Mouse (Mus musculus): Measurements from ENCODE around the gene Prdm11. TPM values are rescaled to one million over a fixed set of nuclear protein-coding genes. Genes with fewer than 3 reads are reported as not detected.

The Prdm11 gene
- total RNA-seq (2014; rRNA removed) (14.9 and 15.6 TPM in 2 replicates), polyA plus RNA-seq (2015; fragmentation: Nextera tagmentation; extraction: Ambion mirVana) (3.5 and 3.7 TPM in 2 replicates)

DNA sequence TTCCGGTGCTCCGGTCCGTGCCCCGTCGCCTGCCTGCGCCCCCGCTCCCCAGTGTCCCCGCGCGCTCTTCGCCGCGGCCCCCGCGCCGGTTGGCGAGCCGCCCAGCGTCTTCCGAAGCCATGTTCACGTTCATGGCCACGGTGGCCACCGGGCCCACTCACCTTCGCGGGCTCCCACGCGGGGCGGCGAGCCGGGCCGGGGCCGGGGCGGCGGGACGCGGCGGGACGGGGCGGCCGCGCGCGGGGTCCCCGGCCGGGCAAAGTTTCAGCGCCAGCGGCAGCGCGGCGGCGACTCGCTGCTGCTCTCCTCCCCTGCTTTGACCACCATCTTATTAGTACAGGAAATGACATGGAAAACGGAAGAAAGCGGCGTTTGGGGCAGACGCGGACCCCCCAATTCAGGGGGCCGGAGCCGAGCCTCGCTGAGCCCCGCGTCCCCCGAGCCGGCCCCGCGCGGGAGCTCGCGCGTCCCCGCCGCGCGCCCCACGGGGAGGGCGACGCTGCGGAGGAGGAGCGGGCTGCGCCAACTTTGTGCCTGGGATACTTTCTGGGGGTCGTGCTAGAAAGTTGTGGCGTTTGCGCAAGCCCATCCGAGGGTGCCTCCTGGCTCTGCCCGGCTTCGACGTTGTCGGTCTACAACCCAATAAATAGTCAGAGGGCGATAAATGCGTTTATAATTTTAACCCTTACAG, at the start of gene Prdm11:
Gene Prdm11 (minus strand): TSS at position 350 of the 691 bp plus-strand sequence.
- TF ChIP-seq CTCF (IDR thresholded peaks at IDR 0.05; ENCODE audit: low read depth): no peak
- Histone ChIP-seq H3K9me3 (ENCODE audit: low read length) (no peaks in the 10 kb centered on the region), H3K4me2 (ENCODE audit: low read depth, low read length) (peak within 1 kb of the TSS; percentile 88), H3K36me3 (ENCODE audit: insufficient read depth, low read length) (no peaks in the 10 kb centered on the region), H3K27me3 (ENCODE audit: insufficient read depth, low read length) (no peaks in the 10 kb centered on the region), H3K4me3 (ENCODE audit: low read length) (peak within 1 kb of the TSS; percentile 91), H3K9ac (replicated peaks; ENCODE audit: low read length) (peak within 1 kb of the TSS; percentile 95), H3K4me1 (ENCODE audit: insufficient read depth, low read length) (peaks cover 27% of the 10 kb centered on the region; the same call in 1 of the 2 replicates), H3K27ac (peak within 1 kb of the TSS; percentile 96)
- DNase-seq (ENCODE audit: low spot score): peak; percentile 65
- ATAC-seq: peak; percentile 57
- under 1% methylated on average over 74 of the region's 90 CpGs for WGBS

DNA sequence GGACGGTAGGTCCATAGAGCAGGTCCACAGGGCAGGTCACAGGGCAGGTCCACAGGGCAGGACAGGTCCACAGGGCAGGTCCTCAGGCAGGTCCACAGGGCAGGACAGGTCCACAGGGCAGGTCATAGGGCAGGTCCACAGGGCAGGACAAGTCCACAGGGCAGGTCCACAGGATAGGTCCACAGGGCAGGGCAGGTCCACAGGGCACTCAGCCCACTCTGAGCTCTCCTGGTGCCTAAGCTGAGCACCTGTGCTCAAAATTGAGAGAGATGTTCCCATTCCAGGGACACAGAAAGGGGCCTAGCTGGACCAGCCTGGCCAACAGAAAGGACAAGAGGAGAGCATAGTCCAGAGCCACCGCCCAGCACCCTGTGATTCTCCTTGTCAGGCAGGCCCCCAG, 46.4 kb upstream of the Prdm11 start:
- no peak for TF ChIP-seq CTCF (IDR thresholded peaks at IDR 0.05; ENCODE audit: low read depth)
- WGBS: 69% methylated on average over 2 of the region's 2 CpGs
- Histone ChIP-seq H3K36me3 (ENCODE audit: insufficient read depth, low read length) (no peaks in the 10 kb centered on the region), H3K9me3 (ENCODE audit: low read length) (no peaks in the 10 kb centered on the region), H3K4me3 (ENCODE audit: low read length) (no peak overlapping the region), H3K4me1 (ENCODE audit: insufficient read depth, low read length) (peaks cover 9% of the 10 kb centered on the region; the same call in 1 of the 2 replicates), H3K9ac (replicated peaks; ENCODE audit: low read length) (no peak overlapping the region), H3K4me2 (ENCODE audit: low read depth, low read length) (no peak overlapping the region), H3K27ac (peak overlapping the region; percentile 20; the same call in 1 of the 2 replicates), H3K27me3 (ENCODE audit: insufficient read depth, low read length) (no peaks in the 10 kb centered on the region)
- ATAC-seq (peak; percentile 16; the same call in 1 of the 2 replicates), DNase-seq (ENCODE audit: low spot score) (no peak)

DNA sequence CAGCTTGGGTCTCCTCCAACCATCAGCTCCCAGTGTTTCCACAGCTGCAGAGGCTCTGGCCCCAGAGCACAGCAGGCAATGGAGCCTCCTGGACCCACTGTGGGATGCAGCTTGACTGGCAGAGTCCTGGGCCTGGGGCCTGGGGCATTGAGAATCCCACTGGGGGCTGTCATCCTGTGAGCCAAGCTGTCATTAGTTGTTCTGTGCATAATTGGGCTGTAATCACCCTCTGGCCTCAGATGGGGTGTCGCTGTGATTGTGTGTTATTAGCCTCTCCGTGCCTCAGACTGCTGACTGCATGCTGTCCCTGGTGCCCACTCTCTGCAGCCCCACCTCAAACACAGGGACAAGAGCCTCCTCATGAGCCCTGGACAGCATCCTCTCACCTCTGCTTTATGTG, 45.7 kb upstream of the Prdm11 start:
- Histone ChIP-seq H3K4me1 (ENCODE audit: insufficient read depth, low read length) (peaks cover 9% of the 10 kb centered on the region; the same call in 1 of the 2 replicates), H3K4me2 (ENCODE audit: low read depth, low read length) (no peak overlapping the region), H3K9me3 (ENCODE audit: low read length) (no peaks in the 10 kb centered on the region), H3K4me3 (ENCODE audit: low read length) (no peak overlapping the region), H3K27me3 (ENCODE audit: insufficient read depth, low read length) (no peaks in the 10 kb centered on the region), H3K27ac (peak overlapping the region; percentile 20; the same call in 1 of the 2 replicates), H3K36me3 (ENCODE audit: insufficient read depth, low read length) (no peaks in the 10 kb centered on the region), H3K9ac (replicated peaks; ENCODE audit: low read length) (no peak overlapping the region)
- WGBS: 16% methylated on average over 2 of the region's 2 CpGs
- peak; percentile 61 for DNase-seq (ENCODE audit: low spot score)
- ATAC-seq: peak; percentile 82
- TF ChIP-seq CTCF (IDR thresholded peaks at IDR 0.05; ENCODE audit: low read depth): 0 out of 2 replicates have a peak, but pooled peaks have one; percentile 10

DNA sequence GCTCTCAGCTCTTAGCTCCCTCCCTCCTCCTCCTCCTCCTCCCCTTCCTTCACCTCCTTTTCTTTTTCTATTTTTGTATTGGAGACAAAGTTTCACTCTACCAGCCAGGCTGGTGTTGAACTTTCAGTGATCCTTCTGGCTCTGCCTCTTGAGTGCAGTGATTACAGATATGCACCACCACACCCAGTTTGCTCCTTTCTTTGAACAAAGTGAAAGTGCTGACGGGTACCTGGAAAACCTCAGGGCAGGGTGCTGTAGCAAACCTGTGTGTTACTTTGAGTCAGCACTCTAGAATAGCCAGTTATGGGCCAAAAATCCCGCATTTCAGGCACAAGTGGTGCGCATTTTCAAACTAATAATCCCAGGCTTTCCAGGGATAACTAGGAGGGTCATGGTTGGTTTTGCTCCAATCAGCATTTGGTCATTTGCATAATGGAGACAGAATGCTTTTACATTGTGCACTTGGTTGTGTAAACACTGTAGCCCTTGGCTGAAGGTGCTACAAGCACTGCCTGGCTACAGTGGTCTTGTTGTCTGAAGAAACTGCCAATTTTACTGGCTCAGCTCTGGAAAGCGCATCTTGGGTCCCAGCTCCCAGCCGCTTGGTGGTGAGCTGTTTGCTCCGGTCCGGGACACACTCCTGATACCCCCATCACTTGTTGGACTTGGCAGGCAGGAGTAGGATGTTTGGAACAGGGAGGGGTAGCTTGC, 43.6 kb upstream of the Prdm11 start:
- H3K36me3 ChIP-seq (ENCODE audit: insufficient read depth, low read length): no peaks in the 10 kb centered on the region
- WGBS: 60% methylated on average over 7 of the region's 7 CpGs

DNA sequence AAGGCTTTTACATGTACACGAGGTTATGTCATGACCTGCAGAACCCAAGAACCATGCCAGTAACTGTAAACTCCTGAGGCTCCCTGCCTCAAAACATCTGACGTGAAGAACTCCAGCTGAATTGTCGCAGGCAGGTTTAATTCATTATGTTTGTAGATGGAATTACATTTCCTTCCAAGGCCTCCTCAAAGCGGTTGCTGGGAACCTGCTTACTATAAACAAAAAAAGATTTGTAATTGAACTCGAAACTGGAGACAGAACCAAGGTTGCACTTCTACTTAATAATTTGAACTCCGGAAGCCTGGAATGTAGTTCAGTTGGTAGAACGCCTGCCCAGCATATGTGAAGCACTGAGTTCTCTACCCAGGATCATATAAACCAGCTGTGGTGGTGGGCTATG, 42.0 kb upstream of the Prdm11 start:
- Histone ChIP-seq H3K27ac (no peak overlapping the region), H3K4me2 (ENCODE audit: low read depth, low read length) (no peak overlapping the region), H3K9ac (replicated peaks; ENCODE audit: low read length) (no peak overlapping the region), H3K36me3 (ENCODE audit: insufficient read depth, low read length) (no peaks in the 10 kb centered on the region), H3K4me1 (ENCODE audit: insufficient read depth, low read length) (peaks cover 9% of the 10 kb centered on the region), H3K9me3 (ENCODE audit: low read length) (no peaks in the 10 kb centered on the region), H3K4me3 (ENCODE audit: low read length) (no peak overlapping the region), H3K27me3 (ENCODE audit: insufficient read depth, low read length) (no peaks in the 10 kb centered on the region)
- no peak for TF ChIP-seq CTCF (IDR thresholded peaks at IDR 0.05; ENCODE audit: low read depth)
- ATAC-seq (no peak), DNase-seq (ENCODE audit: low spot score) (no peak)
- 82% methylated on average over 7 of the region's 7 CpGs for WGBS

More for the DNA sequence above, 43.6 kb upstream of the Prdm11 start:
- no peak for TF ChIP-seq CTCF (IDR thresholded peaks at IDR 0.05; ENCODE audit: low read depth)
- DNase-seq (ENCODE audit: low spot score) (peak; percentile 35), ATAC-seq (no peak; the same call in 1 of the 2 replicates)
- Histone ChIP-seq H3K27ac (no peak overlapping the region), H3K4me3 (ENCODE audit: low read length) (no peak overlapping the region), H3K4me2 (ENCODE audit: low read depth, low read length) (no peak overlapping the region), H3K4me1 (ENCODE audit: insufficient read depth, low read length) (peaks cover 9% of the 10 kb centered on the region), H3K27me3 (ENCODE audit: insufficient read depth, low read length) (no peaks in the 10 kb centered on the region), H3K9me3 (ENCODE audit: low read length) (no peaks in the 10 kb centered on the region), H3K9ac (replicated peaks; ENCODE audit: low read length) (no peak overlapping the region)

DNA sequence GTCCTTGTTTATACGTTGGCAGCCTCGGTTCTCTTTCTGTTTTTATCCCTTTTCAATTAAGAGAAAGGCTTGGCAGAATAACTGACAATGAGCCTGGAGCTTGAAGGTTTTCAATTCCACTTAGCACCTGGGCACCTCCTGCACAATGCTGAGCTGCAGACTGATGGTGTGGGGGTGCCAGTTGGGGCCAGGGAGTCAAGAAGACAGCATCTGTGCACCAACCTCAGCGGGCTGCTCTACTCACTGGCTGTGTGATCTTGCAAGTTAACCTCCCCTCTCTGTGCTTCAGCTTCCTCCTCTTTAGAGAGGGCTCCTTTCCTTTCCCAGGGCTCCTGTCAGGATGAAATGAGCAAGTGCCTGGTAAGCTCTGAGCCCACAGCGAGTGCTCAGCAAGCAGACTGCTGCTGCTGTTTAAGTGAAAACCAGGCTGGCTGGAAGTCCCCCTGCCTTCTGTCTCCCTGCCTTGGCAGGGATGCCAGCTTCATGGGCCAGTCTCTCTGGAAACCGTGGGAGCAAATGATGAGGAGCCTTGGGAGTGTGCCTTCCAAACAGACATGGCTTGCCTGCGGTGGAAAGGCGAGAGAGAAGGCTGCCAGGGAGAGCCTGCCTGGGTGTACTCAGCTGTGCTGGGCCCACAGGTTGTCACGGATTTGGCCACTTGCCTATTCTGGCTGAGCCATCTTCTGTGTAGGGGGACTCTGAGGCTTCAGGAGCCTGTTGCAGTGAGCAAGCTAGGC, 39.5 kb upstream of the Prdm11 start:
- H3K4me2 ChIP-seq (ENCODE audit: low read depth, low read length): no peak overlapping the region
- no peaks in the 10 kb centered on the region for H3K27me3 ChIP-seq (ENCODE audit: insufficient read depth, low read length)
- H3K4me3 ChIP-seq (ENCODE audit: low read length): no peak overlapping the region
- no peak for TF ChIP-seq CTCF (IDR thresholded peaks at IDR 0.05; ENCODE audit: low read depth)
- WGBS: 35% methylated on average over 8 of the region's 8 CpGs
- H3K27ac ChIP-seq: no peak overlapping the region
- no peak overlapping the region for H3K9ac ChIP-seq (replicated peaks; ENCODE audit: low read length)
- H3K36me3 ChIP-seq (ENCODE audit: insufficient read depth, low read length): no peaks in the 10 kb centered on the region
- DNase-seq (ENCODE audit: low spot score) (peak; percentile 58), ATAC-seq (peak; percentile 42; the same call in 1 of the 2 replicates)
- H3K9me3 ChIP-seq (ENCODE audit: low read length): no peaks in the 10 kb centered on the region
- H3K4me1 ChIP-seq (ENCODE audit: insufficient read depth, low read length): no peaks in the 10 kb centered on the region; the same call in 1 of the 2 replicates

All from hindbrain, postnatal 0 days (tissue).